Mouse (Mus musculus) monocyte, adult 59 days (primary cell): ENCODE results near the gene Col15a1. TPM values are rescaled to one million over a fixed set of nuclear protein-coding genes. Genes with fewer than 3 reads are reported as not detected.

ENCODE experiments used
- total RNA-seq, 2 experiments: library from RNA; stranded (reverse); gene quantifications; one replicate each; pipeline ENCODE4 v1.2.4; 2023

Gene Col15a1
- total RNA-seq, result 1 to 10 TPM; 1.6 to 1.8 TPM

GRCm38 (mm10) chr4:47207969-47208420 lies at the start of gene Col15a1:
TSS of gene Col15a1 (plus strand) at chr4:47208161.

GRCm38 (mm10) chr4:47352803-47353388 lies 144.9 kb downstream of the Col15a1 start, which contains the start of gene Tgfbr1:
TSS of gene Tgfbr1 (plus strand) at chr4:47353222.

Other genes with a start within 250 kb of the Col15a1 start
- not detected for gene Gabbr2, start 216.3 kb upstream of the Col15a1 start, total RNA-seq
- under 1 TPM; 0.45 to 0.91 TPM for gene Anks6, start 150.7 kb upstream of the Col15a1 start, total RNA-seq
- gene Galnt12, start 116.3 kb upstream of the Col15a1 start, total RNA-seq, result 1 to 10 TPM; 2.5 to 2.6 TPM
- gene Tgfbr1, start 145.1 kb downstream of the Col15a1 start, total RNA-seq, result 100 to 1,000 TPM; 115 to 122 TPM